Comparison of ENCODE assay signal across 8 mouse cellular contexts in the genomic region with DNA sequence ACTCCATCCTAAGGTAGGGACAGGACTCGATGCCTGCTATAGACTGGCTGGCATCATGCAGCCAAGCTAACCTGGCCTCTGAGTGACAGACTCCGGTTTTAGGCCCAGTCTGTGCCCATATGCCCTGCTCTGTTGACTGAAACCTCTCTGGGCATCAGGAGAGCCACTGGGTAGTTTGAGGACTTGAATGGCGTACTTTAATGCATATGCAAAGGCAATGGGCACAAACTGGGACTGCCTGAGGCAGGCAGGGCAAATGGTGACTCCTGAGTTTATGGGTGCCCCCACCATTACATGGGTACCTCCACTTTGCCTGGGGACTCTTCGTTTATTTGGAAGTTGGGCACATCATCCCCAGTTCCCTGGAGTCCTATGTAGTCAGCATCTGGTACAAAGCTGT. TPM values are rescaled to one million over a fixed set of nuclear protein-coding genes. Genes with fewer than 3 reads are reported as not detected.
A peak's percentile ranks its signal among the peaks of the same experiment; 100 is the strongest.
DNase-seq lines count a peak whose midpoint lies in the region; ATAC-seq lines count a peak whose summit lies in the region.

No protein-coding gene starts in this region.

- H3K36me3 ChIP-seq in lung, embryonic 16.5 days (ENCODE audit: control insufficient read depth, insufficient read depth, low read length) = no peaks in the 10 kb centered on the region
- H3K36me3 ChIP-seq in limb, embryonic 12.5 days = peaks cover 3% of the 10 kb centered on the region
- peaks cover 8% of the 10 kb centered on the region for H3K36me3 ChIP-seq in stomach, embryonic 14.5 days (ENCODE audit: control insufficient read depth, insufficient read depth, low read length)

- H3K27ac ChIP-seq in lung, embryonic 16.5 days (ENCODE audit: low read length) = peak overlapping the region; percentile 83; the same call in 1 of the 2 replicates
- H3K27ac ChIP-seq in limb, embryonic 12.5 days = no peak overlapping the region
- H3K27ac ChIP-seq in stomach, embryonic 14.5 days (ENCODE audit: low read length) = peak overlapping the region; percentile 84; the same call in 1 of the 2 replicates

- no peaks in the 10 kb centered on the region for H3K9me3 ChIP-seq in lung, embryonic 16.5 days (ENCODE audit: control insufficient read depth, low read length)
- H3K9me3 ChIP-seq in limb, embryonic 12.5 days = no peaks in the 10 kb centered on the region
- no peaks in the 10 kb centered on the region for H3K9me3 ChIP-seq in stomach, embryonic 14.5 days (ENCODE audit: control insufficient read depth, low read depth, low read length)

- peak overlapping the region; percentile 56 for H3K4me3 ChIP-seq in lung, embryonic 16.5 days (ENCODE audit: low read length)
- H3K4me3 ChIP-seq in limb, embryonic 12.5 days (replicated peaks) = peak overlapping the region; percentile 89
- peak overlapping the region; percentile 46 for H3K4me3 ChIP-seq in stomach, embryonic 14.5 days (ENCODE audit: low read depth, low read length)

- H3K4me1 ChIP-seq in lung, embryonic 16.5 days (replicated peaks; ENCODE audit: control insufficient read depth, insufficient read depth, low read length) = peaks cover 17% of the 10 kb centered on the region
- H3K4me1 ChIP-seq in limb, embryonic 12.5 days (replicated peaks) = peaks cover 27% of the 10 kb centered on the region
- H3K4me1 ChIP-seq in stomach, embryonic 14.5 days (ENCODE audit: control insufficient read depth, insufficient read depth, low read length) = peaks cover 22% of the 10 kb centered on the region; the same call in 1 of the 2 replicates

- peak overlapping the region; percentile 68 for H3K9ac ChIP-seq in lung, embryonic 16.5 days (ENCODE audit: low read length)
- H3K9ac ChIP-seq in limb, embryonic 12.5 days (replicated peaks) = peak overlapping the region; percentile 69
- peak overlapping the region; percentile 46; the same call in 1 of the 2 replicates for H3K9ac ChIP-seq in stomach, embryonic 14.5 days (replicated peaks; ENCODE audit: low read depth, low read length)

- H3K4me2 ChIP-seq in lung, embryonic 16.5 days (ENCODE audit: low read depth, low read length) = peak overlapping the region; percentile 77
- H3K4me2 ChIP-seq in limb, embryonic 12.5 days = peak overlapping the region; percentile 92
- H3K4me2 ChIP-seq in stomach, embryonic 14.5 days (replicated peaks; ENCODE audit: low read depth, low read length) = peak overlapping the region; percentile 85

- no peak for ATAC-seq in lung, embryonic 16.5 days (ENCODE audit: low read depth)
- no peak for ATAC-seq in limb, embryonic 12.5 days (ENCODE audit: insufficient number of reproducible peaks, insufficient read depth, low FRiP score, low TSS enrichment, low read depth)
- no peak for ATAC-seq in stomach, embryonic 14.5 days (ENCODE audit: insufficient number of reproducible peaks, insufficient read depth, low FRiP score, low read depth)

- peak; percentile 28 for DNase-seq in cerebellum, adult 11 months
- DNase-seq in cerebellum, postnatal 36 days = no peak
- DNase-seq in lung, postnatal 4 days = no peak
- DNase-seq in layer of hippocampus, postnatal 25 days (ENCODE audit: extremely low spot score in 1 of 2, low spot score in 1 of 2) = no peak
- no peak for DNase-seq in embryo, embryonic 11 days

- WGBS in lung, embryonic 16.5 days = 68% methylated on average over 4 of the region's 4 CpGs
- WGBS in limb, embryonic 12.5 days = 75% methylated on average over 4 of the region's 4 CpGs
- WGBS in stomach, embryonic 14.5 days = 69% methylated on average over 4 of the region's 4 CpGs

- no peaks in the 10 kb centered on the region for H3K27me3 ChIP-seq in lung, embryonic 16.5 days (ENCODE audit: control insufficient read depth, insufficient read depth, low read depth, low read length)
- no peaks in the 10 kb centered on the region for H3K27me3 ChIP-seq in limb, embryonic 12.5 days
- H3K27me3 ChIP-seq in stomach, embryonic 14.5 days (ENCODE audit: control insufficient read depth, insufficient read depth, low read length) = no peaks in the 10 kb centered on the region

RNA-seq across cellular contexts. Expression of a gene that starts 1.7 kb away (rescaled TPM):
- polyA plus RNA-seq in lung, embryonic 16.5 days (2015; fragmentation: Nextera tagmentation; extraction: Ambion mirVana) = 21.8 and 23.2 TPM in 2 replicates
- polyA plus RNA-seq in limb, embryonic 12.5 days (2016; fragmentation: Nextera tagmentation; extraction: Ambion mirVana) = 25.6 and 33.0 TPM in 2 replicates
- 33.4 and 37.7 TPM in 2 replicates for polyA plus RNA-seq in stomach, embryonic 14.5 days (2014; fragmentation: Nextera tagmentation; extraction: Ambion mirVana)
- total RNA-seq in layer of hippocampus, postnatal 25 days (2021) = 10 to 100 TPM; 46.4 to 48.1 TPM

RNA-seq across cellular contexts. Expression of a gene that starts 37.7 kb away (rescaled TPM):
- polyA plus RNA-seq in lung, embryonic 16.5 days (2015; fragmentation: Nextera tagmentation; extraction: Ambion mirVana) = 18.7 and 22.1 TPM in 2 replicates
- polyA plus RNA-seq in limb, embryonic 12.5 days (2016; fragmentation: Nextera tagmentation; extraction: Ambion mirVana) = 29.1 and 30.3 TPM in 2 replicates
- 20.0 and 24.0 TPM in 2 replicates for polyA plus RNA-seq in stomach, embryonic 14.5 days (2014; fragmentation: Nextera tagmentation; extraction: Ambion mirVana)
- total RNA-seq in layer of hippocampus, postnatal 25 days (2021) = 10 to 100 TPM; 21.7 to 24.4 TPM

RNA-seq across cellular contexts. Expression of a gene that starts 57.5 kb away (rescaled TPM):
- 94.7 and 98.6 TPM in 2 replicates for polyA plus RNA-seq in lung, embryonic 16.5 days (2015; fragmentation: Nextera tagmentation; extraction: Ambion mirVana)
- polyA plus RNA-seq in limb, embryonic 12.5 days (2016; fragmentation: Nextera tagmentation; extraction: Ambion mirVana) = 116 TPM in 2 replicates
- 83.2 and 86.5 TPM in 2 replicates for polyA plus RNA-seq in stomach, embryonic 14.5 days (2014; fragmentation: Nextera tagmentation; extraction: Ambion mirVana)
- total RNA-seq in layer of hippocampus, postnatal 25 days (2021) = 10 to 100 TPM; 94.8 to 96.0 TPM

RNA-seq across cellular contexts. Expression of a gene that starts 57.6 kb away (rescaled TPM):
- 112 and 117 TPM in 2 replicates for polyA plus RNA-seq in lung, embryonic 16.5 days (2015; fragmentation: Nextera tagmentation; extraction: Ambion mirVana)
- polyA plus RNA-seq in limb, embryonic 12.5 days (2016; fragmentation: Nextera tagmentation; extraction: Ambion mirVana) = 170 TPM in 2 replicates
- polyA plus RNA-seq in stomach, embryonic 14.5 days (2014; fragmentation: Nextera tagmentation; extraction: Ambion mirVana) = 102 and 117 TPM in 2 replicates
- total RNA-seq in layer of hippocampus, postnatal 25 days (2021) = 100 to 1,000 TPM; 133 to 170 TPM
